Comparison of ENCODE assay signal across 8 mouse cellular contexts in the genomic region with DNA sequence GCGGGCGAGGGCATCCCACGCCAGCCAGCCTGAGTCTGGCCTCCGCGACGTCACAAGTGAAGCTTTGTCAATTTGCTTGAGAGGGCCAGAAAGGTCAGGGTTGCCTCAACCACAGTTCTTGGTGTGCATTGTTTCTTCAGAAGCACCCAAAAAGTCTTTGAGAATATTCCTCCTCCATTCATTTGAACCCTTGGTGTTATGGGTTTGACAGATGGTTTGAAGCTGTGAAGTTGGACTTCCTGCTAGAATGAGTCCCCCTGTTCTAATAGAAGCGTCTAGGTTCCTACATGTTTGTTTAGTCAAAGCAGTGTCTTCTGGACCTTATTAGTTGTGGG. TPM values are rescaled to one million over a fixed set of nuclear protein-coding genes. Genes with fewer than 3 reads are reported as not detected.
DNase-seq lines count a peak whose midpoint lies in the region; ATAC-seq and TF ChIP-seq lines count a peak whose summit lies in the region.

No protein-coding gene starts in this region.

- DNase-seq in heart, postnatal 14 days: no peak
- no peak for DNase-seq in hindbrain, embryonic 10.5 days (ENCODE audit: low spot score)
- no peak for DNase-seq in midbrain, embryonic 10.5 days (ENCODE audit: low spot score)
- DNase-seq in urinary bladder, postnatal 10 days (ENCODE audit: low spot score): no peak
- DNase-seq in natural killer cell, adult 2 months (ENCODE audit: low spot score in 2 of 2): no peak
- no peak for DNase-seq in cerebellum, postnatal 10 days

- TF ChIP-seq POLR2A in ES-Bruce4 (IDR thresholded peaks at IDR 0.05; ENCODE audit: insufficient read depth, low read length): no peak

- H3K9me3 ChIP-seq in heart, embryonic 13.5 days: no peaks in the 10 kb centered on the region
- no peaks in the 10 kb centered on the region for H3K9me3 ChIP-seq in ES-Bruce4 (replicated peaks; ENCODE audit: control insufficient read depth, insufficient read depth, low read length, poor library complexity, severe bottlenecking)
- H3K9me3 ChIP-seq in hindbrain, embryonic 10.5 days: no peaks in the 10 kb centered on the region
- no peaks in the 10 kb centered on the region for H3K9me3 ChIP-seq in midbrain, embryonic 10.5 days (replicated peaks)

- H3K27me3 ChIP-seq in heart, embryonic 13.5 days (replicated peaks): no peaks in the 10 kb centered on the region
- H3K27me3 ChIP-seq in ES-Bruce4 (ENCODE audit: control insufficient read depth, insufficient read depth, low read length, poor library complexity, severe bottlenecking): no peaks in the 10 kb centered on the region
- H3K27me3 ChIP-seq in hindbrain, embryonic 10.5 days (ENCODE audit: insufficient read depth, poor library complexity, severe bottlenecking): no peaks in the 10 kb centered on the region
- no peaks in the 10 kb centered on the region for H3K27me3 ChIP-seq in midbrain, embryonic 10.5 days (ENCODE audit: low read depth, poor library complexity, severe bottlenecking)

- peaks cover 19% of the 10 kb centered on the region for H3K4me1 ChIP-seq in heart, embryonic 13.5 days
- H3K4me1 ChIP-seq in ES-Bruce4 (ENCODE audit: control insufficient read depth, insufficient read depth, low read length): peaks cover under 1% of the 10 kb centered on the region
- peaks cover 19% of the 10 kb centered on the region for H3K4me1 ChIP-seq in hindbrain, embryonic 10.5 days (replicated peaks)
- H3K4me1 ChIP-seq in midbrain, embryonic 10.5 days: peaks cover 18% of the 10 kb centered on the region

- peak overlapping the region; percentile 86 for H3K27ac ChIP-seq in heart, embryonic 13.5 days (replicated peaks)
- no peak overlapping the region for H3K27ac ChIP-seq in ES-Bruce4 (ENCODE audit: insufficient read depth, low read length)
- H3K27ac ChIP-seq in hindbrain, embryonic 10.5 days: peak overlapping the region; percentile 90
- H3K27ac ChIP-seq in midbrain, embryonic 10.5 days (replicated peaks): peak overlapping the region; percentile 88

- H3K4me3 ChIP-seq in heart, embryonic 13.5 days: peak overlapping the region; percentile 88
- peak overlapping the region; percentile 60 for H3K4me3 ChIP-seq in ES-Bruce4 (ENCODE audit: low read depth, low read length)
- peak overlapping the region; percentile 68 for H3K4me3 ChIP-seq in hindbrain, embryonic 10.5 days
- H3K4me3 ChIP-seq in midbrain, embryonic 10.5 days: peak overlapping the region; percentile 72

- TF ChIP-seq EP300 in ES-Bruce4 (IDR thresholded peaks at IDR 0.05; ENCODE audit: insufficient read depth, low read depth, low read length): no peak

- H3K36me3 ChIP-seq in heart, embryonic 13.5 days: no peaks in the 10 kb centered on the region
- no peaks in the 10 kb centered on the region for H3K36me3 ChIP-seq in ES-Bruce4 (ENCODE audit: control insufficient read depth, insufficient read depth, low read length, poor library complexity, severe bottlenecking)
- no peaks in the 10 kb centered on the region for H3K36me3 ChIP-seq in hindbrain, embryonic 10.5 days
- no peaks in the 10 kb centered on the region for H3K36me3 ChIP-seq in midbrain, embryonic 10.5 days

- no peak for TF ChIP-seq CTCF in ES-Bruce4 (IDR thresholded peaks at IDR 0.05; ENCODE audit: low read depth, low read length)

- WGBS in heart, embryonic 13.5 days: 5% methylated on average over 7 of the region's 7 CpGs
- WGBS in hindbrain, embryonic 10.5 days: 3% methylated on average over 7 of the region's 7 CpGs
- WGBS in midbrain, embryonic 10.5 days: 5% methylated on average over 7 of the region's 7 CpGs

- peak overlapping the region; percentile 93 for H3K9ac ChIP-seq in heart, embryonic 13.5 days
- H3K9ac ChIP-seq in ES-Bruce4 (ENCODE audit: low read depth, poor library complexity, severe bottlenecking): peak overlapping the region; percentile 53; the same call in 1 of the 2 replicates

- intact Hi-C loops in heart, postnatal 14 days (cut with DNase I): loop anchor here (1.0 to 2.0 kb wide), 3 partner anchors 17 to 69 kb away; a partner anchor contains a TSS

- peak overlapping the region; percentile 82 for H3K4me2 ChIP-seq in heart, embryonic 13.5 days

- ATAC-seq in heart, embryonic 13.5 days (ENCODE audit: extremely low read depth, insufficient number of reproducible peaks, low FRiP score, low TSS enrichment): no peak

RNA-seq across cellular contexts. Expression of a gene that starts 0.3 kb away (rescaled TPM):
- 18.4 and 18.6 TPM in 2 replicates for polyA plus RNA-seq in heart, embryonic 13.5 days (2015; fragmentation: Nextera tagmentation; extraction: Ambion mirVana)
- total RNA-seq in heart, postnatal 14 days (2021): 10 to 100 TPM; 19.3 to 20.0 TPM
- polyA plus RNA-seq in ES-Bruce4 (2011; ENCODE audit: insufficient read depth, insufficient read length, low read depth, missing spikeins): 5.7 and 7.7 TPM in 2 replicates
- polyA plus RNA-seq in hindbrain, embryonic 10.5 days (2016; fragmentation: Nextera tagmentation; extraction: Ambion mirVana): 12.2 and 16.3 TPM in 2 replicates
- 12.0 and 12.9 TPM in 2 replicates for polyA plus RNA-seq in midbrain, embryonic 10.5 days (2016; fragmentation: Nextera tagmentation; extraction: Ambion mirVana)

RNA-seq across cellular contexts. Expression of a gene that starts 26.9 kb away (rescaled TPM):
- 30.0 and 30.9 TPM in 2 replicates for polyA plus RNA-seq in heart, embryonic 13.5 days (2015; fragmentation: Nextera tagmentation; extraction: Ambion mirVana)
- total RNA-seq in heart, postnatal 14 days (2021): 10 to 100 TPM; 69.5 to 74.9 TPM
- 22.6 and 26.3 TPM in 2 replicates for polyA plus RNA-seq in ES-Bruce4 (2011; ENCODE audit: insufficient read depth, insufficient read length, low read depth, missing spikeins)
- 22.7 and 28.3 TPM in 2 replicates for polyA plus RNA-seq in hindbrain, embryonic 10.5 days (2016; fragmentation: Nextera tagmentation; extraction: Ambion mirVana)
- polyA plus RNA-seq in midbrain, embryonic 10.5 days (2016; fragmentation: Nextera tagmentation; extraction: Ambion mirVana): 23.2 and 26.7 TPM in 2 replicates
